Mouse (Mus musculus): ENCODE measurements around the gene Cstb. TPM values are rescaled to one million over a fixed set of nuclear protein-coding genes. Genes with fewer than 3 reads are reported as not detected.

Gene Cstb
- total RNA-seq, 1 experiment from 2014 or later, result 40.9 TPM

GRCm38 (mm10) chr10:78452641-78453040 is 27.2 kb downstream of the Cstb start:
- ATAC-seq (ENCODE audit: extremely low read depth, insufficient number of reproducible peaks, low FRiP score, poor library complexity, severe bottlenecking), result no peak

GRCm38 (mm10) chr10:78456696-78457095 is 31.2 kb downstream of the Cstb start:
- no peak for ATAC-seq (ENCODE audit: extremely low read depth, insufficient number of reproducible peaks, low FRiP score, poor library complexity, severe bottlenecking)

- peak; percentile 64 for ATAC-seq (ENCODE audit: extremely low read depth, insufficient number of reproducible peaks, low FRiP score, poor library complexity, severe bottlenecking)
Observed at GRCm38 (mm10) chr10:78457495-78458347, 32.3 kb downstream of the Cstb start.

GRCm38 (mm10) chr10:78458348-78459111 is 33.1 kb downstream of the Cstb start:
- no peak for ATAC-seq (ENCODE audit: extremely low read depth, insufficient number of reproducible peaks, low FRiP score, poor library complexity, severe bottlenecking)

GRCm38 (mm10) chr10:78460463-78460862 is 35.0 kb downstream of the Cstb start:
- ATAC-seq (ENCODE audit: extremely low read depth, insufficient number of reproducible peaks, low FRiP score, poor library complexity, severe bottlenecking), result no peak

- ATAC-seq (ENCODE audit: extremely low read depth, insufficient number of reproducible peaks, low FRiP score, poor library complexity, severe bottlenecking), result no peak
Observed at GRCm38 (mm10) chr10:78461767-78462166, 36.3 kb downstream of the Cstb start.

- no peak for ATAC-seq (ENCODE audit: extremely low read depth, insufficient number of reproducible peaks, low FRiP score, poor library complexity, severe bottlenecking)
Observed at GRCm38 (mm10) chr10:78462945-78463768, 37.7 kb downstream of the Cstb start.

GRCm38 (mm10) chr10:78463769-78464167 is 38.3 kb downstream of the Cstb start:
- ATAC-seq (ENCODE audit: extremely low read depth, insufficient number of reproducible peaks, low FRiP score, poor library complexity, severe bottlenecking), result no peak

GRCm38 (mm10) chr10:78464201-78464791 is 38.8 kb downstream of the Cstb start:
- no peak; the same call in 1 of the 2 replicates for ATAC-seq (ENCODE audit: extremely low read depth, insufficient number of reproducible peaks, low FRiP score, poor library complexity, severe bottlenecking)

GRCm38 (mm10) chr10:78464792-78465207 is 39.3 kb downstream of the Cstb start, which contains the start of gene Pdxk:
Gene Pdxk (minus strand): TSS chr10:78464975.
- peak; percentile 83 for ATAC-seq (ENCODE audit: extremely low read depth, insufficient number of reproducible peaks, low FRiP score, poor library complexity, severe bottlenecking)

GRCm38 (mm10) chr10:78465472-78465871 is 40.0 kb downstream of the Cstb start:
- ATAC-seq (ENCODE audit: extremely low read depth, insufficient number of reproducible peaks, low FRiP score, poor library complexity, severe bottlenecking), result no peak

GRCm38 (mm10) chr10:78466647-78467046 is 41.2 kb downstream of the Cstb start:
- no peak for ATAC-seq (ENCODE audit: extremely low read depth, insufficient number of reproducible peaks, low FRiP score, poor library complexity, severe bottlenecking)

- ATAC-seq (ENCODE audit: extremely low read depth, insufficient number of reproducible peaks, low FRiP score, poor library complexity, severe bottlenecking), result no peak
Observed at GRCm38 (mm10) chr10:78467761-78468310, 42.4 kb downstream of the Cstb start.

GRCm38 (mm10) chr10:78470582-78471313 is 45.3 kb downstream of the Cstb start:
- no peak for ATAC-seq (ENCODE audit: extremely low read depth, insufficient number of reproducible peaks, low FRiP score, poor library complexity, severe bottlenecking)

- ATAC-seq (ENCODE audit: extremely low read depth, insufficient number of reproducible peaks, low FRiP score, poor library complexity, severe bottlenecking), result no peak
Observed at GRCm38 (mm10) chr10:78472046-78472445, 46.6 kb downstream of the Cstb start.

GRCm38 (mm10) chr10:78473434-78473833 is 48.0 kb downstream of the Cstb start:
- ATAC-seq (ENCODE audit: extremely low read depth, insufficient number of reproducible peaks, low FRiP score, poor library complexity, severe bottlenecking), result no peak

GRCm38 (mm10) chr10:78474759-78475158 is 49.3 kb downstream of the Cstb start:
- ATAC-seq (ENCODE audit: extremely low read depth, insufficient number of reproducible peaks, low FRiP score, poor library complexity, severe bottlenecking), result no peak

GRCm38 (mm10) chr10:78476821-78477220 is 51.4 kb downstream of the Cstb start:
- peak; percentile 34; the same call in 1 of the 2 replicates for ATAC-seq (ENCODE audit: extremely low read depth, insufficient number of reproducible peaks, low FRiP score, poor library complexity, severe bottlenecking)
